Mouse (Mus musculus) heart, postnatal 14 days (tissue): ENCODE data around the gene D10Wsu102e. TPM values are rescaled to one million over a fixed set of nuclear protein-coding genes. Genes with fewer than 3 reads are reported as not detected.

Experiments used
- DNase-seq, 2 experiments: peaks; one replicate each; pipeline ENCODE4 v3.0.0; 2021 to 2022
- intact Hi-C: fragments of 180-260 bp; cut with DNase I; formaldehyde crosslinking; loops from one replicate; pipeline ENCODE4 v1.15.1; 2025
- total RNA-seq, 2 experiments: library from RNA; stranded (reverse); gene quantifications; 2 replicates each; pipeline ENCODE4 v1.2.3; 2021

Gene D10Wsu102e
- total RNA-seq, 2 experiments from 2014 or later = 0.66 to 0.67 TPM

- intact Hi-C loops = no loop called here
- peak; percentile 53 to 65 for DNase-seq
Measured at GRCm38 (mm10) chr10:83533258-83533909, 173.4 kb downstream of the D10Wsu102e start.

GRCm38 (mm10) chr10:83533910-83534283, 173.9 kb downstream of the D10Wsu102e start, which contains the start of gene Aldh1l2:
TSS of gene Aldh1l2 (minus strand) at chr10:83534140.
- peak; percentile 73 to 82 for DNase-seq
- intact Hi-C loops = no loop called here

- no peak for DNase-seq
- intact Hi-C loops = no loop called here
Measured at GRCm38 (mm10) chr10:83536436-83536835, 176.4 kb downstream of the D10Wsu102e start.

Other genes starting within 250 kb of the D10Wsu102e start
- gene Slc41a2, start 22.3 kb upstream of the D10Wsu102e start, total RNA-seq = 1 to 10 TPM in 1 of 2 experiments, under 1 TPM in 1; 0.84 to 1.5 TPM
- gene Aldh1l2, start 173.9 kb downstream of the D10Wsu102e start, total RNA-seq = 10 to 100 TPM; 22.8 to 26.5 TPM
- gene Washc4, start 183.5 kb downstream of the D10Wsu102e start, total RNA-seq = 10 to 100 TPM; 14.4 to 15.5 TPM